Mouse (Mus musculus) liver, embryonic 11.5 days (tissue): ENCODE data around the gene Psmd2. TPM values are rescaled to one million over a fixed set of nuclear protein-coding genes. Genes with fewer than 3 reads are reported as not detected.

ENCODE experiments used
- ATAC-seq: fragments of 200-750 bp; cut with Nextera tagmentation; replicated peaks from 2 replicates; pipeline ENCODE4 v1.8.0; 2017; ENCODE audit warnings: moderate number of reproducible peaks, mild to moderate bottlenecking, moderate TSS enrichment, moderate library complexity; ENCODE audit not compliant: low FRiP score
- DNase-seq: peaks from one replicate; pipeline ENCODE4 v3.0.0-alpha.2; 2017; ENCODE audit warnings: low spot score
- H3K27ac ChIP-seq: fragments of 300-500 bp; sonication (generic); 2 replicates; pipeline ENCODE4 v1.5.1; 2014; ENCODE audit warnings: mild to moderate bottlenecking, low read depth, low read length, control low read depth
- H3K27me3 ChIP-seq: fragments of 300-500 bp; sonication (generic); replicated peaks from 2 replicates; pipeline ENCODE4 v1.6.1; 2014; ENCODE audit warnings: low read length, mixed read lengths; ENCODE audit not compliant: control insufficient read depth, insufficient read depth
- H3K36me3 ChIP-seq: fragments of 300-500 bp; sonication (generic); 2 replicates; pipeline ENCODE4 v1.6.1; 2014; ENCODE audit warnings: mild to moderate bottlenecking, low read length, moderate library complexity, mixed read lengths; ENCODE audit not compliant: control insufficient read depth, insufficient read depth
- H3K4me1 ChIP-seq: fragments of 300-500 bp; sonication (generic); replicated peaks from 2 replicates; pipeline ENCODE4 v1.6.1; 2014; ENCODE audit warnings: low read length, mixed read lengths; ENCODE audit not compliant: control insufficient read depth, insufficient read depth
- H3K4me2 ChIP-seq: fragments of 300-500 bp; sonication (generic); 2 replicates; pipeline ENCODE4 v1.6.1; 2014; ENCODE audit warnings: mild to moderate bottlenecking, control low read depth, moderate library complexity
- H3K4me3 ChIP-seq: fragments of 300-500 bp; sonication (generic); 2 replicates; pipeline ENCODE4 v1.5.1; 2014; ENCODE audit warnings: low read depth, low read length, control low read depth
- H3K9ac ChIP-seq: fragments of 300-500 bp; sonication (generic); 2 replicates; pipeline ENCODE4 v1.6.1; 2014; ENCODE audit warnings: low read depth, low read length, control low read depth
- H3K9me3 ChIP-seq: fragments of 300-500 bp; sonication (generic); 2 replicates; pipeline ENCODE4 v1.6.1; 2016; ENCODE audit warnings: low read length, inconsistent platforms, mixed read lengths; ENCODE audit not compliant: control insufficient read depth
- WGBS: fragments of 180-500 bp; shearing (Covaris S2); extraction: QIAGEN DNeasy Blood & Tissue Kit; methylation state at CpG from one replicate; pipeline ENCODE4 v1.1.7; 2014; 5-methylcytosine and 5-hydroxymethylcytosine counted together
- polyA plus RNA-seq: library from polyadenylated mRNA; unstranded; fragments of >200 nt; fragmentation: Nextera tagmentation; extraction: Ambion mirVana; gene quantifications from 2 replicates; pipeline ENCODE4 v1.2.1, GENCODE M21; 2014

Gene Psmd2
- polyA plus RNA-seq, 1 experiment from 2014 or later, result 354 TPM

DNA sequence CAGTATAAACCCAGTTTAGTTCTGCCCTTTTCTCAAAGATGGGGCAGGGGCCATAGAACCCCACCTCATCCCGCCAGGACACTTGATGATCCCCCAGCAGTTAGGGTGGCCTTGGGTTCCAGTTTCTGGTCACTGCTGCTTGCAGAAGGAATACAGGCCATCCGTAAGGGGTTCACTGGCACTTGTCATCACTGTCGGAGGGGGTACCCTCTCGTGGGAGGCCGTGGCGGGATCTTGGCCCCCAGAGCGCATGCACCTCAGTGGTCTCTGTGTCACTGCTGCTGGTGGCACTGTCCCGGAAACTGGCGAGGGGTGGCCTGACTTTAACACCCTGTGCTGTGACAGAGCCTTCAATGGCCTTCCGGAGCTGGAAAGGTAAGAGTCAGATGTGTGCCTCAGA, 51.6 kb downstream of the Psmd2 start:
- Histone ChIP-seq H3K4me3 (peak overlapping the region; percentile 21; the same call in 1 of the 2 replicates), H3K27me3 (no peaks in the 10 kb centered on the region), H3K9ac (peak overlapping the region; percentile 59), H3K9me3 (no peaks in the 10 kb centered on the region), H3K4me2 (peak overlapping the region; percentile 56), H3K36me3 (peaks cover 7% of the 10 kb centered on the region), H3K27ac (peak overlapping the region; percentile 91), H3K4me1 (peaks cover 63% of the 10 kb centered on the region)
- DNase-seq, result no peak
- WGBS, result 85% methylated on average over 10 of the region's 10 CpGs
- ATAC-seq, result no peak

DNA sequence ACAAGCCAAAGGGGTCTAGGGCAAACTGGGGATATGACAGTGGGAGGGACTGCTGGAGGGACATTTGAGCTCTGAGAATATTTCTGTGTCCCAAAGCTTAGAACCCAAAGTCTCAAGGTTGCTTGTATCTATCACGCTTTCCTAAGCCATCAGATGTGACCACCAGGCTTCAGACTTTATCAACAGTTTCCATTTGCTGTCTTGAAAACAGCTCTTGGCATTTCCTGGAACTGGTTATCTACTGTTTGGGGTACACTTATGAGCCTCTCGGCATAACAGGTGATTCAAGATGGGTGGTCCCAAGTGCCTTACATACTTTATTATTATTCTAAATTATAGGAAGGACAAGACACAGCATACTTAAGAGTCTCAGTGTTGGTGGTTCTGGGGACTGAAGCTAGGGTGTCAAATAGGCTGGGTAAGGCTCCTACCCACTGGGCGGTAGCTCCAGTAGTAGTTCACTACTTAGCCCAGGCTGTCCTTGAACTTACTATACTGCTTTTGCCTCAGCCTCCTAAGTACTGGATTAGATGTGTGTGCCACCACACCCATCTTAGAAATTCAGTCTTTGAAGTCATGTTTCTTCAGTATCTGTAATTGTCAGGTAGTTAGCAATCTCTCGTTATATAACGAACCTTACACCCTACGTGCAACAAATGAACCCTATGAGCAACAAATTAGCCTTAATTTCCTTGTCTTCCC, 52.4 kb downstream of the Psmd2 start:
- Histone ChIP-seq H3K9me3 (no peaks in the 10 kb centered on the region), H3K4me3 (peak overlapping the region; percentile 21; the same call in 1 of the 2 replicates), H3K27ac (peak overlapping the region; percentile 91), H3K36me3 (peaks cover 9% of the 10 kb centered on the region), H3K4me2 (peak overlapping the region; percentile 56), H3K27me3 (no peaks in the 10 kb centered on the region), H3K9ac (peak overlapping the region; percentile 59), H3K4me1 (peaks cover 63% of the 10 kb centered on the region)
- WGBS, result 64% methylated on average over 6 of the region's 6 CpGs
- no peak for DNase-seq
- peak; percentile 76 for ATAC-seq

DNA sequence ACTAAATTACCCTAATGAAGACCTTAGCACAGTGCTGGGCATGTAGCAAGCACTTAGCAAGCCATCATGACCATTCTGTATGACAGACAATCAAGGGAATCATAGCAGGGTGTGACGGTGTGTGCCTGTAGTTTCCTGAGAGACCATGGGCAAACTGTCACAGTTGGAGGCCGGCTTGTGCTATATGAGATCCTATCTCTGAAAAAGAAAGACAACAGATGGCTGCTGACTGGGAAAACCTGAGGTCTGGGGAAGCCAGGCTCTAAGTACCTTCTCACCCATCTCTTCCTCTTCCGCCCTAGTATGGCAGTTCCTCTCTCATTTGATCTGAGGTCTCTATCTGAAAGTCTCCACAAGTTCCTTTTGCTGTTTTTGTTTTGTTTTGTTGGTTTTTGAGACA, 54.3 kb downstream of the Psmd2 start:
- H3K4me3 ChIP-seq, result no peak overlapping the region
- H3K27ac ChIP-seq, result peak overlapping the region; percentile 91
- peak overlapping the region; percentile 30; the same call in 1 of the 2 replicates for H3K9ac ChIP-seq
- H3K4me1 ChIP-seq, result peaks cover 63% of the 10 kb centered on the region
- peaks cover 14% of the 10 kb centered on the region for H3K36me3 ChIP-seq
- DNase-seq, result no peak
- H3K27me3 ChIP-seq, result no peaks in the 10 kb centered on the region
- H3K9me3 ChIP-seq, result no peaks in the 10 kb centered on the region
- no peak for ATAC-seq
- WGBS, result 67% methylated on average over 3 of the region's 3 CpGs
- peak overlapping the region; percentile 6; the same call in 1 of the 2 replicates for H3K4me2 ChIP-seq

DNA sequence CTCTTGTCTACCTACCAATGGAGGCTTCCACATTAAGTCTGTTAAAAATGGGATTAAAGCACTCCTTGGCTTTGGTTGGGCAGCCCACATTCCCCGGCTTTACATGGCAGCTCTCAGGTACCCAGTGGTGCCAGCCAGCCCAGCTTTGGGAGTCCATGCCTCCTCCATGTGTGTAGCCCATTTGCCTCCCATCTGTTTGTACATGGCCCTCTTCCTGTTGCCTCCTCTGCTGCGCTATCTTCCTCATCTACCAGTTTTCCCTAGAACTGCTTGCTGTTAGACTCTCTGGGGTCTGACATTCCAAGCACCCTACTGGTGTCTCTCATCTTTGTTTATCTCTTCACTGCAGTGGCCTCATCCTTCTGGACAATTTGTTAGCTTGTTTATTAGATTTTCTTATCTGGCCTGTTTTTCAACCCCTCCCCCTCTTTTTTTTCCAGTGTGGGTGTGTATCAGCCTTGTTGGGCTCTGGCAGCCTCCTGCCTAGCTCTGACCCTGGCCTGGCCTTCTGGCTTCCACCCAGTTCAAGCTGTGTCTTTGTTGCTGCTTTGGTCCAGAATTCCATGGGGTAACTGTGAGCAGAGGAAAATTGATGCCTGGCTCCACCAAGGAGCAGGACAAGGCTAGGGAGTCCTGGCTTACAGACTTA, 55.1 kb downstream of the Psmd2 start:
- H3K27ac ChIP-seq, result peak overlapping the region; percentile 91
- no peak overlapping the region for H3K4me3 ChIP-seq
- peaks cover 62% of the 10 kb centered on the region for H3K4me1 ChIP-seq
- no peaks in the 10 kb centered on the region for H3K9me3 ChIP-seq
- H3K4me2 ChIP-seq, result peak overlapping the region; percentile 30; the same call in 1 of the 2 replicates
- no peaks in the 10 kb centered on the region for H3K27me3 ChIP-seq
- peaks cover 14% of the 10 kb centered on the region for H3K36me3 ChIP-seq
- peak; percentile 30; the same call in 1 of the 2 replicates for ATAC-seq
- peak overlapping the region; percentile 39; the same call in 1 of the 2 replicates for H3K9ac ChIP-seq
- 67% methylated on average over 2 of the region's 2 CpGs for WGBS
- no peak for DNase-seq

DNA sequence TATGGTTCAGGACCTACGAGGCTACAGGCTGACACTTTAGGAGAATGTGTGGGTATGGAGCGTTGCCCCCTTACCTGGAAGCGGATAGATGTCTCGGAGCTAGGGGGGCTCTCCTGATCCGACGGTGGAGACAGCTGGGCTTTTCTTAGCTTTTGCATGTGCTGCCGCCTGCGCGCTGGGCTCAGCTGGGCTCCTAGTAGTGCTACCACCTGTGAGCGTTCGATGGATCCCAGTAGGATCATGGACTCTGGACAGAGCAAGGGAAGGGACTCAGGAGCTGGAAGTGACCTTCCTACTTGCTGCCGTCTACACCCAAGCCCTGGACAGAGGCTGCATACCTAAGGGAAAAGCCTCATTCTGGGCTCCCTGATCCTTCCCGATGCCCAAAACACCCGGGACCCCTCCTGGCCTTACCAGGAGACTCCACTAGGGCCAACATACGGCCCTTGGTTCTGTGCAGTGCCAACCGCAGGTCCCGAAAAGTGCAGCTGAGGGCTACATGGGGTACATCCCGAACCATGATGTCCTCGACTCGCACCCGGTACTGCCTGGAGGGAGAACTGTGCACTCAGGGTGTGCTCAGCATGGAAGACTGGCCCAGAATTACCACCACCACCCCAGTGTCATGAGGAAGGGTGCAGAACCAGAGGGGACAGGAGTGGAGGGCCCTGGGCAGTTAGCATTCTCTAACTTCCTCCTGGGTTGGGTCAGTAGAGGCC, 56.9 kb downstream of the Psmd2 start:
- H3K27ac ChIP-seq, result no peak overlapping the region
- 92% methylated on average over 21 of the region's 21 CpGs for WGBS

DNA sequence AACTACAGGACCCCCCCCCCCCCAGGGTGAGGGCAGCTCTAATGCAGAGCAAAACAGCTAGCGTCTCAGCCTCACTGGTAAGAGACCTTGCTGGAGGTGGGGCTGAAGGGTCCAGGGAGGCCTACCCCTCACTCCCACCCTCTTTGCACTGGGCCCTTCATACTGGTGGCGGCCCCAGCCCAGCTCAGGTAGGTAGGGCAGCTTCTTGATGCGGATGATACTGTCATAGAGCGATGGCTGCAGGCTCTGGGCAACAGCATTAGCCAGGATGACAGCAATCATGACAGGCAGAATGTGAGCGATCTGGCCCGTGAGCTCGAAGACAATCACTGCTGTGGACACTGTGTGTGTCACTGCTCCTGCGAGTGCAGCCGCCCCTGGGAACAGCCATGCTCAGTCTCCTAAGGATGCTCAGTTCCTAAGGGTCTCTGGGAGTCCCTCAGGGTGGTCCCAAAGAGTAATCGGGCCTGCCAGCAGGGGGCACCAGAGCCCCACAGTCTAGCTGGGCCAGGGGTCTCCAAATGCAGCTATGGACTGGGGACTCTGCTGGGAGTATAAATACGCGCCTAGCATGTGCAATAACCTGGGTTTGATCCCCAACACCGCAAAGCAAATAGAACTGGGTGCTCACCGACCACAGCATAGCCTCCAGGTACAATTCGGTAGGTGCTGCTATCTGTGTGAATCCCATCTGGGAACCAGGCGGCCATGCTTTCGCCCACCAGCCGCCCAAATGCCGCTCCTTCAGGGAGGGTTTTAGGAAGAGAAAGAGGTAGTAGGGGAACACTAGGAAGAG, 57.7 kb downstream of the Psmd2 start:
- H3K4me1 ChIP-seq, result peaks cover 57% of the 10 kb centered on the region
- H3K4me2 ChIP-seq, result no peak overlapping the region
- peak; percentile 63 for DNase-seq
- H3K27me3 ChIP-seq, result no peaks in the 10 kb centered on the region
- H3K9me3 ChIP-seq, result no peaks in the 10 kb centered on the region
- ATAC-seq, result no peak
- 71% methylated on average over 19 of the region's 19 CpGs for WGBS
- no peak overlapping the region for H3K27ac ChIP-seq
- no peak overlapping the region for H3K4me3 ChIP-seq
- peaks cover 17% of the 10 kb centered on the region for H3K36me3 ChIP-seq
- H3K9ac ChIP-seq, result no peak overlapping the region

More for the DNA sequence above, 56.9 kb downstream of the Psmd2 start:
- no peaks in the 10 kb centered on the region for H3K9me3 ChIP-seq
- H3K9ac ChIP-seq, result no peak overlapping the region
- no peaks in the 10 kb centered on the region for H3K27me3 ChIP-seq
- ATAC-seq, result no peak
- DNase-seq, result no peak
- no peak overlapping the region for H3K4me3 ChIP-seq
- H3K4me2 ChIP-seq, result no peak overlapping the region
- peaks cover 56% of the 10 kb centered on the region for H3K4me1 ChIP-seq
- peaks cover 17% of the 10 kb centered on the region for H3K36me3 ChIP-seq

DNA sequence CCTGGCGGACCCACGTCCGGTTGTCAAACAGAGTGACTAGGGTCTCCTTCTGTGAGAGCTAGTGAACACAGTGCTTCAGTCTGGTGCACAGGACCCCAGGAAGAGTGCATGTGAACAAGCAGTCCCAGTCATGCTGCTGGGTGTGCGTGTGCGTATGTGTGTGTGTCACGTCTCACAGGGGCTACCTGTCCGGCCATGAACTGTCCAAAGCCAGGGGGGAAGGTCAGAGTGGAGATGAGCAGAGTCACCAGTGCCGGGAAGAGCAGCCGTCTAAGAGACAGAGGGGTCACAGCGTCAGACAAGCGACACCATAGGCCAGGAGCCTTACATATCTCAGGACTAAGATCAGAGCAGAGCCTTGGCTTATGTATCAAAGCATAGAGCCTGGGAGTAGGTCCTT, 58.9 kb downstream of the Psmd2 start:
- no peak for DNase-seq
- no peak for ATAC-seq
- peaks cover 56% of the 10 kb centered on the region for H3K4me1 ChIP-seq
- WGBS, result 88% methylated on average over 11 of the region's 11 CpGs
- H3K4me3 ChIP-seq, result no peak overlapping the region
- peaks cover 15% of the 10 kb centered on the region for H3K36me3 ChIP-seq
- H3K9me3 ChIP-seq, result no peaks in the 10 kb centered on the region
- no peak overlapping the region for H3K4me2 ChIP-seq
- H3K9ac ChIP-seq, result no peak overlapping the region
- H3K27ac ChIP-seq, result no peak overlapping the region
- no peaks in the 10 kb centered on the region for H3K27me3 ChIP-seq

DNA sequence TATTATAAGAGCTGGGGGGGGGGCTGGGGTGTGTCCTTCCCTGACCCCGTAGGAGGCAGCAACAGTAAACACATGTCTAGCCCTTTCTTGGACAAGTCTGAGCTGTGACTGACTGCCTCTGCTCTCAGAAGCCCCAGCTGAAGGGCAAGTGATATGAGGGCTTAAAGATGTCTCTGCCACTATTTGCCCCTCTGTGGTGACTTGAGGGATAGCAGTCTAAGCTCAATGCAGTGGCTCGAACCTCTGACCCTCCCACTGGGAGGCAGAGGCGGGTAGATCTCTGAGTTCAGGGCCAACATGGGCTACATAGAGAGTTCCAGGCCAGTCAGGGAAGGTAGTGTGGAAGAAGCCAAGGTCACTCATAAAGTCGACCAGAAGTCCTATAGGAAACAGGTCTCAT, 59.4 kb downstream of the Psmd2 start:
- no peak overlapping the region for H3K9ac ChIP-seq
- peaks cover 54% of the 10 kb centered on the region for H3K4me1 ChIP-seq
- no peak overlapping the region for H3K27ac ChIP-seq
- no peak overlapping the region for H3K4me2 ChIP-seq
- H3K9me3 ChIP-seq, result no peaks in the 10 kb centered on the region
- DNase-seq, result no peak
- no peak overlapping the region for H3K4me3 ChIP-seq
- ATAC-seq, result no peak
- WGBS, result 64% methylated on average over 4 of the region's 4 CpGs
- H3K27me3 ChIP-seq, result no peaks in the 10 kb centered on the region
- H3K36me3 ChIP-seq, result peaks cover 15% of the 10 kb centered on the region
